Mouse (Mus musculus) neural tube, embryonic 11.5 days (tissue): ENCODE results near the gene Fam199x. TPM values are rescaled to one million over a fixed set of nuclear protein-coding genes. Genes with fewer than 3 reads are reported as not detected.

Experiments
- ATAC-seq: fragments of 200-750 bp; cut with Nextera tagmentation; 2 replicates; pipeline ENCODE4 v1.8.0; 2017; ENCODE audit warnings: moderate number of reproducible peaks, mild to moderate bottlenecking, moderate TSS enrichment, moderate library complexity; ENCODE audit not compliant: insufficient read depth, low FRiP score, low TSS enrichment
- DNase-seq: peaks from one replicate; pipeline ENCODE4 v3.0.0-alpha.2; 2015; ENCODE audit warnings: low spot score
- H3K27ac ChIP-seq: fragments of 300-500 bp; sonication (generic); 2 replicates; pipeline ENCODE4 v1.5.1; 2014; ENCODE audit warnings: low read depth, mild to moderate bottlenecking, low read length
- H3K27me3 ChIP-seq: fragments of 300-500 bp; sonication (generic); 2 replicates; pipeline ENCODE4 v1.6.1; 2014; ENCODE audit warnings: mild to moderate bottlenecking, low read length, mixed read lengths; ENCODE audit not compliant: control insufficient read depth, insufficient read depth
- H3K36me3 ChIP-seq: fragments of 300-500 bp; sonication (generic); 2 replicates; pipeline ENCODE4 v1.6.1; 2014; ENCODE audit warnings: mild to moderate bottlenecking, low read length, moderate library complexity, mixed read lengths; ENCODE audit not compliant: control insufficient read depth, insufficient read depth
- H3K4me1 ChIP-seq: fragments of 300-500 bp; sonication (generic); 2 replicates; pipeline ENCODE4 v1.6.1; 2014; ENCODE audit warnings: low read length, mixed read lengths; ENCODE audit not compliant: control insufficient read depth, insufficient read depth
- H3K4me2 ChIP-seq: fragments of 300-500 bp; sonication (generic); 2 replicates; pipeline ENCODE4 v1.6.1; 2014; ENCODE audit warnings: low read depth, mild to moderate bottlenecking, moderate library complexity
- H3K4me3 ChIP-seq: fragments of 300-500 bp; sonication (generic); 2 replicates; pipeline ENCODE4 v1.5.1; 2014; ENCODE audit warnings: low read depth, low read length
- H3K9ac ChIP-seq: fragments of 300-500 bp; sonication (generic); 2 replicates; pipeline ENCODE4 v1.6.1; 2014; ENCODE audit warnings: mild to moderate bottlenecking, low read length
- H3K9me3 ChIP-seq: fragments of 300-500 bp; sonication (generic); 2 replicates; pipeline ENCODE4 v1.6.1; 2016; ENCODE audit warnings: low read length; ENCODE audit not compliant: control insufficient read depth
- WGBS: fragments of 180-500 bp; shearing (Covaris S2); extraction: QIAGEN DNeasy Blood & Tissue Kit; methylation state at CpG from one replicate; pipeline ENCODE4 v1.1.7; 2014; 5-methylcytosine and 5-hydroxymethylcytosine counted together
- polyA plus RNA-seq: library from polyadenylated mRNA; unstranded; fragments of >200 nt; fragmentation: Nextera tagmentation; extraction: Ambion mirVana; gene quantifications from 2 replicates; pipeline ENCODE4 v1.2.1, GENCODE M21; 2014

The Fam199x gene
- polyA plus RNA-seq, 1 experiment from 2014 or later, result 12.5 TPM

GRCm38 (mm10) chrX:137038000-137038483, 11.4 kb upstream of the Fam199x start, which contains the start of gene Slc25a53:
TSS of gene Slc25a53 (minus strand) at chrX:137038302.
- H3K4me2 ChIP-seq, result peak within 1 kb of the TSS; percentile 52
- DNase-seq, result peak; percentile 88
- H3K36me3 ChIP-seq, result no peaks in the 10 kb centered on the region
- H3K27ac ChIP-seq, result 0 out of 2 replicates have a peak within 1 kb of the TSS, but pooled peaks have one; percentile 53
- H3K27me3 ChIP-seq, result no peaks in the 10 kb centered on the region
- WGBS, result 23% methylated on average over 31 of the region's 31 CpGs
- H3K9ac ChIP-seq, result peak within 1 kb of the TSS; percentile 58
- H3K4me3 ChIP-seq, result peak within 1 kb of the TSS; percentile 46
- H3K9me3 ChIP-seq, result no peaks in the 10 kb centered on the region
- ATAC-seq, result peak; percentile 93
- no peaks in the 10 kb centered on the region for H3K4me1 ChIP-seq

- no peaks in the 10 kb centered on the region for H3K27me3 ChIP-seq
- 44% methylated on average over 7 of the region's 7 CpGs for WGBS
- no peak overlapping the region for H3K27ac ChIP-seq
- H3K4me2 ChIP-seq, result peak overlapping the region; percentile 13; the same call in 1 of the 2 replicates
- DNase-seq, result no peak
- H3K4me1 ChIP-seq, result no peaks in the 10 kb centered on the region
- H3K9ac ChIP-seq, result no peak overlapping the region
- no peaks in the 10 kb centered on the region for H3K36me3 ChIP-seq
- peak overlapping the region; percentile 46 for H3K4me3 ChIP-seq
- ATAC-seq, result peak; percentile 46
- no peaks in the 10 kb centered on the region for H3K9me3 ChIP-seq
Observed at GRCm38 (mm10) chrX:137038502-137038901, 10.9 kb upstream of the Fam199x start.

GRCm38 (mm10) chrX:137049060-137049424, 352 bp upstream of the Fam199x start:
- Histone ChIP-seq H3K9me3 (no peaks in the 10 kb centered on the region), H3K36me3 (no peaks in the 10 kb centered on the region), H3K27ac (no peak overlapping the region), H3K4me2 (peak overlapping the region; percentile 56), H3K4me1 (no peaks in the 10 kb centered on the region), H3K4me3 (peak overlapping the region; percentile 60), H3K9ac (no peak overlapping the region), H3K27me3 (0 out of 2 replicates have a peak, but pooled peaks cover 4% of the 10 kb centered on the region)
- WGBS, result 16% methylated on average over 11 of the region's 11 CpGs
- DNase-seq (no peak), ATAC-seq (peak; percentile 74)

- Histone ChIP-seq H3K9me3 (no peaks in the 10 kb centered on the region), H3K9ac (no peak overlapping the region), H3K4me1 (no peaks in the 10 kb centered on the region), H3K27ac (no peak overlapping the region), H3K27me3 (no peaks in the 10 kb centered on the region), H3K36me3 (no peaks in the 10 kb centered on the region), H3K4me3 (no peak overlapping the region), H3K4me2 (no peak overlapping the region)
- DNase-seq (no peak), ATAC-seq (no peak)
- WGBS, result 86% methylated on average over 9 of the region's 9 CpGs
Observed at GRCm38 (mm10) chrX:137063202-137063601, 13.8 kb downstream of the Fam199x start.

GRCm38 (mm10) chrX:137104531-137104930, 55.1 kb downstream of the Fam199x start:
- Histone ChIP-seq H3K9me3 (no peaks in the 10 kb centered on the region), H3K36me3 (no peaks in the 10 kb centered on the region), H3K4me3 (no peak overlapping the region), H3K27me3 (peaks cover 55% of the 10 kb centered on the region), H3K9ac (no peak overlapping the region), H3K4me2 (no peak overlapping the region), H3K4me1 (no peaks in the 10 kb centered on the region), H3K27ac (no peak overlapping the region)
- no peak for ATAC-seq
- 18% methylated on average over 25 of the region's 25 CpGs for WGBS
- no peak for DNase-seq

GRCm38 (mm10) chrX:137106498-137106897, 57.1 kb downstream of the Fam199x start:
- Histone ChIP-seq H3K4me1 (no peaks in the 10 kb centered on the region), H3K4me2 (no peak overlapping the region), H3K4me3 (no peak overlapping the region), H3K9me3 (no peaks in the 10 kb centered on the region), H3K27me3 (peaks cover 47% of the 10 kb centered on the region), H3K27ac (no peak overlapping the region), H3K36me3 (no peaks in the 10 kb centered on the region), H3K9ac (no peak overlapping the region)
- DNase-seq (no peak), ATAC-seq (no peak)
- 17% methylated on average over 12 of the region's 13 CpGs for WGBS

- WGBS, result 17% methylated on average over 39 of the region's 40 CpGs
- H3K9me3 ChIP-seq, result no peaks in the 10 kb centered on the region
- no peaks in the 10 kb centered on the region for H3K36me3 ChIP-seq
- H3K9ac ChIP-seq, result no peak overlapping the region
- H3K4me1 ChIP-seq, result no peaks in the 10 kb centered on the region
- peaks cover 73% of the 10 kb centered on the region for H3K27me3 ChIP-seq
- H3K27ac ChIP-seq, result no peak overlapping the region
- no peak overlapping the region for H3K4me2 ChIP-seq
- ATAC-seq, result peak; percentile 69; the same call in 1 of the 2 replicates
- peak; percentile 78 for DNase-seq
- no peak overlapping the region for H3K4me3 ChIP-seq
Observed at GRCm38 (mm10) chrX:137118097-137118746, 68.8 kb downstream of the Fam199x start.

GRCm38 (mm10) chrX:137119675-137120423, 70.5 kb downstream of the Fam199x start:
- ATAC-seq (no peak), DNase-seq (peak; percentile 25)
- Histone ChIP-seq H3K4me3 (no peak overlapping the region), H3K9ac (no peak overlapping the region), H3K4me2 (no peak overlapping the region), H3K27me3 (peaks cover 73% of the 10 kb centered on the region), H3K36me3 (no peaks in the 10 kb centered on the region), H3K4me1 (no peaks in the 10 kb centered on the region), H3K27ac (no peak overlapping the region), H3K9me3 (no peaks in the 10 kb centered on the region)
- WGBS, result 16% methylated on average over 52 of the region's 52 CpGs
